Mouse (Mus musculus): Measurements from ENCODE around the gene Fam45a. TPM values are rescaled to one million over a fixed set of nuclear protein-coding genes. Genes with fewer than 3 reads are reported as not detected.

The Fam45a gene
- total and polyA plus RNA-seq, 3 experiments = 16.2 to 35.2 (median 24.4) TPM

- TF ChIP-seq GABPA (IDR thresholded peaks at IDR 0.05; ENCODE audit: insufficient replicate concordance, low read depth, low read length) (no peak), UBTF (IDR thresholded peaks at IDR 0.05; ENCODE audit: low read depth, low read length) (no peak), ETS1 (conservative IDR thresholded peaks at IDR 0.05; ENCODE audit: low read depth, low read length) (no peak), TBP (conservative IDR thresholded peaks at IDR 0.05; ENCODE audit: low read depth, low read length) (no peak), POLR2AphosphoS2 (IDR thresholded peaks at IDR 0.05; ENCODE audit: low read depth, low read length) (no peak), CHD2 (IDR thresholded peaks at IDR 0.05; ENCODE audit: low read length) (no peak), IRF4 (IDR thresholded peaks at IDR 0.05; ENCODE audit: low read depth, low read length) (no peak), NELFE (IDR thresholded peaks at IDR 0.05; ENCODE audit: low read depth, low read length) (no peak)
- dilution Hi-C loops (cut with MboI; ENCODE audit: extremely low pct_ligation_motif_present, extremely low pct_unique_long_range_greater_than_20kb, low sequenced_read_pairs) = no loop called here
These were observed 628 bp downstream of the Fam45a start for GRCm38 (mm10) chr19:60812036-60812389.

GRCm38 (mm10) chr19:60813133-60813532 lies 1.7 kb downstream of the Fam45a start:
- Histone ChIP-seq H3K4me3 (replicated peaks in 1 of 3; ENCODE audit: low read depth in 2 of 3, low read length in 2 of 3, poor library complexity in 1 of 3) (no peak overlapping the region), H3K79me2 (replicated peaks; ENCODE audit: control insufficient read depth, extremely low read depth, insufficient read depth, poor library complexity, severe bottlenecking) (peaks cover 18% of the 10 kb centered on the region), H3K27ac (ENCODE audit: insufficient read depth, low read depth) (no peak overlapping the region), H3K9ac (ENCODE audit: insufficient read depth, low read depth) (no peak overlapping the region), H3K4me1 (ENCODE audit: control insufficient read depth in 1 of 2, insufficient read depth in 2 of 2) (peaks cover 3 to 19% of the 10 kb centered on the region in 2 experiments; a peak in 3 of 4 replicates), H3K36me3 (replicated peaks in 1 of 2; ENCODE audit: control insufficient read depth in 1 of 2, insufficient read depth in 1 of 2, low read length in 1 of 2) (peaks cover 12 to 33% of the 10 kb centered on the region in 2 experiments), H3K9me3 (replicated peaks; ENCODE audit: low read length) (no peaks in the 10 kb centered on the region), H3K4me2 (ENCODE audit: insufficient read depth, low read depth, poor library complexity, severe bottlenecking) (no peak overlapping the region), H3K27me3 (replicated peaks) (no peaks in the 10 kb centered on the region)
- dilution Hi-C loops (cut with MboI; ENCODE audit: extremely low pct_ligation_motif_present, extremely low pct_unique_long_range_greater_than_20kb, low sequenced_read_pairs) = no loop called here
- DNase-seq (ENCODE audit: extremely low read depth) = no peak
- no peak for TF ChIP-seq CHD2 (IDR thresholded peaks at IDR 0.05; ENCODE audit: low read length)
- no peak for TF ChIP-seq USF2 (conservative IDR thresholded peaks at IDR 0.05; ENCODE audit: low read depth, low read length)
- TF ChIP-seq MAX (IDR thresholded peaks at IDR 0.05; ENCODE audit: low read length) = no peak
- no peak for TF ChIP-seq MEF2A (IDR thresholded peaks at IDR 0.05; ENCODE audit: borderline replicate concordance, low read depth, low read length)
- no peak for TF ChIP-seq ZKSCAN1 (IDR thresholded peaks at IDR 0.05; ENCODE audit: borderline replicate concordance, low read depth, low read length)
- no peak for TF ChIP-seq IRF4 (IDR thresholded peaks at IDR 0.05; ENCODE audit: low read depth, low read length)
- no peak for TF ChIP-seq TCF12 (IDR thresholded peaks at IDR 0.05; ENCODE audit: low read depth, low read length)
- TF ChIP-seq MAZ (IDR thresholded peaks at IDR 0.05; ENCODE audit: low read depth, low read length) = no peak
- TF ChIP-seq JUND (conservative IDR thresholded peaks at IDR 0.05; ENCODE audit: low read depth, low read length) = no peak
- TF ChIP-seq RAD21 (IDR thresholded peaks at IDR 0.05; ENCODE audit: low read depth, low read length) = no peak
- in situ Hi-C loops (cut with MboI; ENCODE audit: low pct_ligation_motif_present, low pct_unique_long_range_greater_than_20kb, low sequenced_read_pairs) = no loop called here

More at GRCm38 (mm10) chr19:60812036-60812389, 628 bp downstream of the Fam45a start:
- H3K9me3 ChIP-seq (replicated peaks; ENCODE audit: low read length) = no peaks in the 10 kb centered on the region
- no peaks in the 10 kb centered on the region for H3K27me3 ChIP-seq (replicated peaks)
- H3K4me3 ChIP-seq (replicated peaks in 1 of 3; ENCODE audit: low read depth in 2 of 3, low read length in 2 of 3, poor library complexity in 1 of 3) = peak overlapping the region; percentile 70 to 82 (median 78)
- in situ Hi-C loops (cut with MboI; ENCODE audit: low pct_ligation_motif_present, low pct_unique_long_range_greater_than_20kb, low sequenced_read_pairs) = no loop called here
- peak overlapping the region; percentile 82 for H3K9ac ChIP-seq (ENCODE audit: insufficient read depth, low read depth)
- DNase-seq (ENCODE audit: extremely low read depth) = no peak
- H3K4me1 ChIP-seq (ENCODE audit: control insufficient read depth in 1 of 2, insufficient read depth in 2 of 2) = peaks cover 3 to 19% of the 10 kb centered on the region in 2 experiments; a peak in 3 of 4 replicates
- no peak overlapping the region for H3K27ac ChIP-seq (ENCODE audit: insufficient read depth, low read depth)
- peaks cover 10 to 26% of the 10 kb centered on the region in 2 experiments for H3K36me3 ChIP-seq (replicated peaks in 1 of 2; ENCODE audit: control insufficient read depth in 1 of 2, insufficient read depth in 1 of 2, low read length in 1 of 2)
- peaks cover 18% of the 10 kb centered on the region for H3K79me2 ChIP-seq (replicated peaks; ENCODE audit: control insufficient read depth, extremely low read depth, insufficient read depth, poor library complexity, severe bottlenecking)
- peak overlapping the region; percentile 90 for H3K4me2 ChIP-seq (ENCODE audit: insufficient read depth, low read depth, poor library complexity, severe bottlenecking)

All from CH12.LX (cell line).